Mouse (Mus musculus) T-helper 17 cell (primary cell): ENCODE data around the gene Fbxo39.
"Not testable (repeated sequence)": the region's sequence is repeated elsewhere in the genome, so short reads cannot be mapped to it uniquely, and the experiment has no call there.

Experiments used
- in situ Hi-C, 2 experiments: fragments of 300-600 bp; cut with MboI, MseI; formaldehyde crosslinking; loops; 1 replicate in 1 of 2; 2 replicates in 1 of 2; pipeline ENCODE4 v1.15.1; 2025; ENCODE audit warnings: high pct_unique_total_duplicates in 2 of 2

Fbxo39 gene

DNA sequence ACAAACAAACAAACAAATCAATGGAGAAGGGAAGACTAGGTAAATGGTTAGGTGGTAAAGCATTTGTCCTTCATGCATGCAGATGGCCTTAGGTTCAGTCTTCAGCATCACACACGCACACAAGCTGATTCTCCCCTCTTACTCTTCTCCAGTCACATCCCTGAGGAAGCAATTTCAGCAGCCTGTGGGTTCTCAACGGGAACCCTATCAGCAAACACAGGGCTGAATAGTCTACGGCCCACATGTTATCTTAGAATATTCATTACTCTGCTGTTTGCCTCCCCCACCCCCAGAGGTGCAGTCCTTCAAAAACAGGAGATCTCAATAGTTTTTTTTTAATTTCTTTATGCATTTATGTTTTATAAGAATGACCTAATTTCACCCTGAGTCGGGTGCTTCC, 3.8 kb upstream of the Fbxo39 start:
- in situ Hi-C loops: loop anchor here in 1 of 2 experiments (25.0 kb wide), 1 partner anchor 1423 kb away; no protein-coding TSS in a partner anchor

DNA sequence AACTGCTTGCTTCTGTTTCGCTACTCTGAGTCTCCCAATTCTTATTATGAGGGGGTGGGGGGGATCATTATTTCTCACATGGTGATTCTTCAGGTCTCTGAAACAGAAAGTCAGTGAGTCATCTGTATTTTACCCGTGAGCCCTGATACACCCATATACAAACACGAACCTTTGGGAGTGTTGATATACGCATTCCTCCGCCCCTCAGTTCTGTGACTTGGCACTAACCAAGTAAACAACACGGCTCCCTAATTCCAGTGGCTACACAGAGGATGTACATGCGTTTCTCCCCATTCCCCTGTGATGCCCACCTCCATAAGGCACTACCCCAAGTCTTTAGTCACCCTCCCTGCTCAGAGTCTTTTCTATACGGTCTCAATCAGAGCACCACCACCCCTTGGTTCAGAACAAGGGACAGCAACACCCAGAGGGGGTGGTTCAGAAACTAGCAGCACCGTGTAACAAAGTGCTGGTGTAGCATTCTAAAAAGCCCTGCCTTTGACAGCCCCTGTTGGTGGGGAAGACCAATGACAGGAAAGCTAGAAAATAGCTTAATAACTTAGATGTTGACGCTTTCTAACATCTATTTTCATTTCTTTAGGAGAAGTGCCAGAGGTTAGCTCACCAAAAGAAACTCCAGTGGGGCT, 2.8 kb upstream of the Fbxo39 start:
- in situ Hi-C loops: loop anchor here in 1 of 2 experiments (25.0 kb wide), 1 partner anchor 1424 kb away; no protein-coding TSS in a partner anchor

DNA sequence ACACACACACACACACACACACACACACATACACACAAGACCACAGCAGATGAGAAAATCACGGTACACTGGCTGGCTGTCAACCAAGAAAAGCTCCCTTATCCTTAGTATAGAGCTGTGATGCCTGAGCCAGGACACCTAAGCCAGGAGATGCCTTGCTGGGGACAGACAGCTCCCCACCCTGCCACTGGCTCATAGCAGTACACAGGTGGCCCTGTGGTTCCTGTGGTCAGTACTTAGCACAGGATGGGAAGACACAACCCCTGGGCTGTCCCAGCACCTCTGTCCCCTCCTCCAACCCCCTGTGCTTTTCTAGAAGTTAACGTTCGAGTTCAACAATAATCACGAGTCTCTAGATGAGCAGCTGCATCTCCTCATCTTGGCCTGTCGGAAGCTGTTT, 3.8 kb downstream of the Fbxo39 start:
- in situ Hi-C loops: loop anchor here in 1 of 2 experiments (25.0 kb wide), 1 partner anchor 1431 kb away; no protein-coding TSS in a partner anchor

DNA sequence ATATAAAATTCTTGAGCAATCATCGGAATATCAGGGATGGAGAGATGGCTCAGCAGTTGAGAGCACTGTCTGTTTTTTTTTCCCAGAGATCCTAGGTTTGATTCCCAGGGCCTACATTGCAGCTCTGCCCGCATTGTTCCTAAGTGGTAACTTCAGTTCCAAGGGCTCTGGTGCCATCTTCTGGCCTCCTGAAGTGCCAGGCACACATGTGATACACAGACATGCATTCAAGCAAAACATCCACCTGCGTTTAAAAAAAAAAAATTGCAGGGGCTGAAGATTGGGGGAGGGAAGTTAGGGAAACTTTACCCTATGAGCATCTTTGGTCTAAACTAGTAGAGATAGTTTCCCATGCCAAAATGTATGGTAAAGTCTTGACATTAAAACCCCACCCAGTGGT, 10.2 kb downstream of the Fbxo39 start:
- in situ Hi-C loops: loop anchor here (5.0 to 25.0 kb wide), 2 partner anchors 92 to 1437 kb away; no protein-coding TSS in a partner anchor

DNA sequence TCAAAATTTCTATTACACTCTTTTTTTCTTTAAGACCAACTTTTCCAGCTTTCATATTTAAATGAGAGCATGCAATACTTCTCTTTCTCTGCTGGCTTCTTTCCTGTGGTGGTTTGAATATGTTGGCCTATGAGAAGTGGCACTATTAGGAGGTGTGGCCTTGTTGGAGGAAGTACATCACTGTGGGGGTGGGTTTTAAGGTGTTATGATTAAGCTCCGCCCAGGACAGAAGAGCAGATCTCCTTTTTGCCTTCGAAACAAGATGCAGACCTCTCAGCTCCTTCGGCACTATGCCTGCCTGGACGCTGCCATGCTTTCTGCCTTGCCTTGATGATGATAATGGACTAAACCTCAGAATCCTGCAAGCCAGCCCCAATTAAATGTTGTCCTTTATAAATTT, 11.5 kb downstream of the Fbxo39 start:
- in situ Hi-C loops: no loop called here

DNA sequence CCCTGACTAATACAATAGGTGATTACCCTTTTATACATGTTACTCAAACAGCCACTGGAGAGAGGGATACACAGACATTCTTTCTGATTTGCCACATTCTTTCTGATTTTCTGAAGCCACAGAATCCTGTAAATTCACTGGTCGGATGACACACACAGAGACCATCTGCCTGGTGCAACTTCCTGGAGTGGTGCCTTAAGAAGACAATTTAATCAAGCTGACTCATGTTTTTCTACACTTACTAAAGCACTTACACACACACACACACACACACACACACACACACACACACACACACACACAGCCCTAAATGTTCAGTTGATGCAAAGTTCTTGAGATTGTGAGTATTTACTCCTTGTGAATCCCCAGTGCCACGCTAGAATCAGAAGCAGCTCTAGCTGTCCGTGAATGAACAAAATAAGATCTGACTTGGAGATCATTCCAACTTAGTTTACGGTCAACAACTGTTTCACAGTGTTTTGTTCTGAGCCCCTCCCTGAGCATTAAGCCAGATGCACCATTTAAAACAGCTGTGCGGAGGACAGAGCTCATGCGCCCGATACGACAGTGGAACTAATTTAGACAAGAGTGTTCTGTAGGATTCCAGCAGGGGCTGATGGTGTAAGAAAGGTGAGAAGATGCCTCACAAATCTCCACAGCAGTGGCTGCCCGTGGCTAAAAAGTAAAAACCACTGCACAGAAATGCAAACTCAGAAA, 18.9 kb downstream of the Fbxo39 start:
- in situ Hi-C loops: no loop called here

DNA sequence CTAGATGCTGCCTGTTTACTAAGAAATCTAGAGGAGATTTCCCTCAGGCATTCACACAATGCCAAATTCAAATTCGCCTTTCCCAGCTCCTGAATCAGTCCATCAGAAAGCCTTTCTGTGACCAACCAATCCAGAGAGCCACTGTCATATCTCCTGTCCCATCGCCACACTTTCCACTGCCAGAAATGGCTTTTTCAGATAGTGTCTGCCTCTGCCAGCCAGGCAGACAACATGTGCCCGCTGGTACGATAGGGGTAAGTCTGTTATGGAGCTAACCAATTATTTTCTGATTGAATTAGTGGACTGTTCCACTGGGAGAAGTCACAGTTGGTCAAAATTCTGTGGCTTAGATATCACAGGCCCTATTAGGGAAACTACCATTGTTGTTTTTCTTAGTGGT, 20.4 kb downstream of the Fbxo39 start:
- in situ Hi-C loops: no loop called here

DNA sequence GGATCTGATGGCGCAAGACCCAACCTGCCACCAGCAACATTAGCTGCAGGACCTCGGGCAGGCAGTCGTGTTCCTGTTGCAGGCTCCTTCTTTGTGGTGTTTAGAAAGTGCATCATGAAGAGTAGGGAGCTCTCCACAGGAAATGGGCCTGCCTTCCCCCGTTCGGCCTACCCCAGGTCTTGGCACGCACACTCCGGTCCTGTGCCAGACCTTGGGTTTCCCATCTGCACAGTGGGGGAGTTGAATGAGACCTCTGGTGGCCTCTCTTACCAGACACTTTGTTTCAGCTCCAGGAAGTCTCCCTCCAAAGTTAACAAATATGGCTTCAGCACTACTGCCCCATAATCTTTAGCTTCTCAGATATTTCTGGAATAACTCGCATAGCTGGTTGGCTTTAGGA, 22.5 kb downstream of the Fbxo39 start:
- in situ Hi-C loops: no loop called here

DNA sequence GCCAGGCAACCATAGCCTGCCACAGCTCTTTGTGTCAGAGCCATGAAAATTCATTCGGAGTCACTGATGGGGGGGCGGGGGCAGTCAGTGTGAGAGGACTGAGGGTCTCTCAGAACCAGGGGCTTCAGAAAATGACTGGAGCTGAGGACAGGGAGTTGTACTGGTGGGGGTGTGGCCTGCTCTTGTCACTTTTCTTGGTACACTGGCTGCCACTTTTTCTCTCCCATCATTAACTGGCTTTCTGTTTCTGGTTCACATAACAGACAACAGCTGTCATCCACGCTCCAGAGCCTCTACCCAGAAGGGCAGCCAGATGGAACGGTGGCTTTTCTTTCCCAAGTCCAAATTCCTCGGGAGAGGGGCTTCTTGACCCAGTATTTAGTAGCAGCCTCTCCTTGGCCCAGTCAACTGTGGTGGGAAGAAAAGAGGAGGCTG, 24.2 kb downstream of the Fbxo39 start:
- in situ Hi-C loops: no loop called here

DNA sequence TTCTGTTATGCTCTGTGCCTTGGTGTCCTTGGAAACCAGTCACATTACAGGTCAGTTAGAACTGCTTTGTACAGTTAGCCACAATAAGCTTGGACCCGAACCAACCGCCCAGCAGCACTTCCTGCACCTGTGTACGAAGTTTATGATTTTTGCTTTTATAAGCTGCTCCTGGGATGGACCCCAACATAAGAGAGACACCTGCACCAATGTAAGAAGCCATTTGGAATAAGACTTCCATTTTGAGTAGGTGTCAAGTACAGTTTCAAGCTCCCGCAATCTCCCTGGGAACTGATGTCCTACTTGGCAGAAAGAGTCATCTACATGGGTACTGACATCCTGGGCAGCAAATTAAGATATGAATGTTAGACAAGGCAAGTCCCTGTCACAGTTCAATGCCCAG, 25.5 kb downstream of the Fbxo39 start:
- in situ Hi-C loops: no loop called here

DNA sequence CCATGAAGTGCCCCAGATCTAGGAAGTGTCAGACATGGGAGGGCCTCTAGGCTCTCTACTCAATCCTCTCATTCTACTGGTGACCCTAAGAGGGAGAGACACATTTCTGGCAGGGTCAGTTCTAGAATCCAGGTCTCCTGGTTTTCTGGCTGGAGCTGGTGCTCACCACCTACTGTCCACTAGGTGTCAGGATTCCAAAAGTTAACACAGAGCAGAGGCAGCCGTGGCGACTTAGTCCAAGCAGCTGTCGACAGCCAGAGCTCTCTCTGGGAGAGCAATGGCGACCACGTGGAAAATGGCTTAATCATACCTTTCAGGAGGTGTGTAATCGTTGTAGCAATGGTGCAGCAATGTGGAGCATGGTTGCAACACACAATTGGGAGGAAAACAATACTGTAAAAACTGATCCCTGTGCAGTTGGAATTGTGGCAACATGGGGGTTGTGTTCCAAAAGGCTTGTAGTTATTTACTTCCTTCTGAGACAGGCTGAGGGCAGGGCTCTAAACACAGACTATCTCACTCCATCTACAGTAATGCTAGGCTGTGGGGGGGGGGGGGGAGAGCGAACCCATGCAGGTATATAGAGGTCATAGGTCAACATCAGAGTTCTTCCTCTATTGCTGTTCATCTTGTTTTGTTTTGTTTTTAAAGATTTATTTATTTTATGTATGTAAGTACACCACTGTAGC, 28.4 kb downstream of the Fbxo39 start:
- in situ Hi-C loops: no loop called here

DNA sequence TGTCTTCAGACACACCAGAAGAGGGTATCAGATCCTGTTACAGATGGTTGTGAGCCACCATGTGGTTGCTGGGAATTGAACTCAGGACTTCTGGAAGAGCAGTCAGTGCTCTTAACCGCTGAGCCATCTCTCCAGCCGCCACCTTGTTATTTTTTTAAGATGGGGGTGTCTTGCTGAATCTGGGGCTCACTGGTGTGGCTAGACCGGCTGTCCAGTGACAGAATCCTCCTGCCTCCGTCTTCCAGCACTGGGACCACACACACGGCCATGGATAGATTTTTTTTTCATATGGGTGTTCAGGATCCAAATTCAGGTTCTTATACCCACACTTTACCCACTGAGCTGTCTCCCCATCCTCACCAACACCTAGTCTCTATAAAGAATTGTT, 29.0 kb downstream of the Fbxo39 start:
- in situ Hi-C loops: not testable (repeated sequence)

DNA sequence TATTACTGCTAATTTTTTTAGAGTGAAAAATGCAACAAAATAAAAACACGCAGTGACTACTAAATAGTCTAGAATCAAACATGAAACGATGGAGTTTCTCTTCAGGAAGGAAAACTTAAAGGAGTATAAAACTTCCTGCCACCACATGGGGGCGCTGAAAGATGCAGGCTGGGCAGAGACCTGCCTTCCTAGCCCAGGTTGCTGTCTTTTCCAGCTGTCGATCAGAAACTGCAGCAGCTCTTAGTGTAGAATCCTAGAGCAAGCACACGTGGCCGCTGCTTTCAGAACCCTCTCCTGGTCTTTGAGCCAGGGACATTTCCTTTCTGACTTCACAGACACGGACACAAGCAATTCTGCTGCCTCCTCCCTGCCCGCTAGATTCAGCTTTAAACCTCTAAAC, 29.7 kb downstream of the Fbxo39 start:
- in situ Hi-C loops: no loop called here

DNA sequence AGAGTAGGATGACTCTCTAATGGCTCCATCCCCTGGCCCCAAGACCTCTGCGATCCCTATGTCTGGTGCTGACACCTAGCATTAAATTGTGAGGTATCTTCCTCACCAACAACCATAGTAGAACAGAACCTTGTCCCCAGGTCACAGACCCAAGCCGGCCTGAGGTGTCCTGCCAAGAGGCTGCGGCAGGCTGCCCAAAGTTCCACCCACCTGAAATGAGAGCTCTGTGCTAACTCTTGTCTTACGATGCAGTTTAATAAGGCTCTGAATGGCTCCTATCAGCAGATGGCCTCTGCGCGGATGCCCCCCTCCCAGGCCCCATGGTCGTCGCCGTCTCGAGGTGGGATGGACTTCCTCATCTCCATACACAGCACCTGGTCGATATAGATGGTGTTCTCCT, 30.2 kb downstream of the Fbxo39 start:
- in situ Hi-C loops: no loop called here

DNA sequence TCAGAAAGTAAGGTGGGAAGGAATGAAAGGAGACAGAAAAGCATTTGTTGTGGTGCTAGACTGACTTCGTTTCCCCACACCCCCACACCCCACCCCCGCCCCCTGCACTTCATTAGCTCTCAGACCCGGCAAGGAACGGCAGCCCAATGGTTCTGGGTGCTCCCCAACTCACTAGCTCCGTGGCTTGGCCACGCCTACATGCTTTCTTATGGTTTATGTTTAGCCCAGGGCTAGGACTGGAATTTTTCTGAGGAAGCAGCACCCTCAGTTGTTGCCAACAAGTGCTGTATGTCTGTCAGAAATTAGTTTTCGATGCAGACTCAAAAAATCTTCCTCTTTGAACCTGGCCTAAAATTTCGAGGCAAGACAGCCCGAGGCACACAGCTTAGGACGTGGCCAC, 34.3 kb downstream of the Fbxo39 start:
- in situ Hi-C loops: no loop called here

DNA sequence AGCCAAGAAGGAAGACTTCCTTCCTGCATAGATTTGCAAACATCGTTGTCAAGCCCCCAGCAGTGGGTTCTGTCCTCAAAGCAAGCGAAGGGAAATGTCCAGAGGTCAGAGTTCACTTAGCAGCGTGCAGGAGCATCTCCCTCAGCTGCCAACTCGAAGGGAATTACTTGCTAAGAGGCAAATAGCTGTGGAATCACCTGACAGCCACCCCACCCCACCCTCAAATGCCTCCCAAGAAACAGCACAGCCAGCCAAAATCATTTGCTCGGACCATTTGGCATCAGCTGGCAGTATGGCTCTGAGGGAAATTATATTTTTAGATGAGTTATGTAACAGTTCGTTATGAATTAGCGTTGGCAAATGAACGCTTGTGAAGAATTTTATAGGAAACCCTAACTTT, 34.8 kb downstream of the Fbxo39 start:
- in situ Hi-C loops: no loop called here

DNA sequence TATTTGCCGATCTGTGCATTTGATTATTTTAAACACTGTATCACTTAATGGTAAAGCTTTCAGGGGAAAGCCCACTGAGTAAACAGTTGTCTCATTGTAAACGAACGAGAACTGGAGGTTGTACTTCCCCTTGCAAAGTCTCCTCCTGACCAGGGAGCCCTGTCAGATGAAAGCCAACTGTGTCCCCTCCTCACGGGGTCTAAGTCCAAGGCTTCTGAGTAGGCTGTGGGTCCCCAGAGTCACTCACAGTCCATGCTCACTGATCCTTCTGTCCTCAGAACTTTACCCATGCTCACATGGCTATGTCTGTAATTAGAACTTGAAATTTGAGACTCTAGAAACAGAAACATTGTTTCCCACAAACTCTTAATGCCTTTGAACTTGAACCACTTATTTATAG, 35.4 kb downstream of the Fbxo39 start:
- in situ Hi-C loops: loop anchor here (5.0 to 25.0 kb wide), 2 partner anchors 88 to 937 kb away; partner anchors contain the start of gene Ggt6 (in 1 of the 2)

DNA sequence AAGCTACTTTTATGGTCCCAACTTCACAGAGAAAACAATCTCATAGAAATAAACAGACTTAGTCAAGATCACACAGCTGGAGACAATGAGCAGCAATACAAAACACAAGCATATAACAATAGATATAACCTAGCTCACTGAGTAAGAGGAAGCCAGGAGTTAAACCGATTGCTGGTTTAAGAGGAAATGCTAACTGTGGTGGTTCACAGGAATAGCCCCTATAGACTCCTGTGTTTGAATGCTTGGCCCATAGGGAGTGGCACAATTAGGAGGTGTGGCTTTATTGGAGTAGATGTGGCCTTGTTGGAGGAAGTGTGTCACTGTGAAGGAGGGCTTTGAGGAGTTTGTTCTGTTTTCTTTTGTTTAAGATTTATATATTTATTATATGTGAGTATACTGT, 38.0 kb downstream of the Fbxo39 start:
- in situ Hi-C loops: loop anchor here (5.0 to 25.0 kb wide), 2 partner anchors 85 to 940 kb away; partner anchors contain the start of gene Ggt6 (in 1 of the 2)

DNA sequence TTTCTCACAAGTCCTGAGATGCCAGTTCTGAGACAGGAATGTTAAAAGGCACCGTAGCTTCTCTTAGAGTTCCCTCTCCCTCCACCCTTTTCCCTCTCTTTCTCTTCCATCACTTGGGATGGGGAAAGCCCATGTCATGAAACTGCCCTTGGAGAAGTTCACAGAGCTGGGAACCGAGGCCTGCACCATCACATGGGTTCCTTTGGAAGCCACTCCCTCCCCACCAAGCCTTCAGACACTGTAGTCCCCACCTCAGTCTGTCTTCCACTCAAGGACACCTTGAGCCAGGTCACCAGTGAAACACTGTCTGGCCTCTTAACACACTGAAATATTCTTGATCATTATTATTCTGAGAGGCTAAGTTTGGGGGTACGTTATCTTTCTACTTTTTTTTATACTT, 38.9 kb downstream of the Fbxo39 start:
- in situ Hi-C loops: loop anchor here (5.0 to 25.0 kb wide), 2 partner anchors 84 to 941 kb away; partner anchors contain the start of gene Ggt6 (in 1 of the 2)

DNA sequence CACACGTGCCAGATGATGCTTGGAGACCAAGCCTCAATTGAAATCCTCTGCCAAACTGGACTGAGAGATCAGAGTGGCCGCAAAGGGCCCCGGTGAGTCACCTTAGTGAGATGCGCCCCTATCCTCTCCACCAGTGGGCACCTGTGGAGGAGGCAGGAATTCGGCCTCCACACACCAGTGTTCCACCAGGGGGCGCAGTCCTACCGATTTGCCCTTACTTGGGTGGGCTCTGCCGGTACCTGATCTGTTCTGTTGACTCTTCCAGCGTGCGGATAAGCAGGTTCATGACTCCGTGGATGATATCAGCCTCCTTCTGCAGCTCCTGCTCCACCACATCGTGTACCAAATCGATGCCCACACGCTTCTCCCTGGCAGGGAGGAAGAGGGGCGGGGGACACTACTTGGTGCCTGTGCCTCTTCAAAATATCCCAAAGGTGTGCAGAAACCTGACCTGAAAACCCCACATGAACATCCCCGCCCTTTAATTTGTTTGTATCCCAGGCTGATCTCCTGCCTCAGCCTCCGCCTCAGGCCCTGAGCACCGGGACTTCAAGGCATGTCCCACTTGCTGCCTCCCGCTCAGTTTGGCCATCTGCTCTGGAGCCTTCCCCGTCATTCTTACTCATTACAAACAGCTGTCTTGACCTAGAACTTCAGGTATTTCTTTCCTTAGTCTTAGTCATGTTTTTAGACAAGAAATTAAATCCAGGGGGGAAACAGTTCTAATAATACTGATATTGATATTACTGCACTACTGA, 40.9 kb downstream of the Fbxo39 start:
- in situ Hi-C loops: loop anchor here (5.0 to 25.0 kb wide), 3 partner anchors 67 to 943 kb away; partner anchors contain the start of gene Ggt6 (in 1 of the 2)
